In genomic region chr10:21083391-21083918, GRCm38 (mm10) we compare ENCODE assay signal across 12 mouse cellular contexts.
DNase-seq lines count a peak whose midpoint lies in the region; ATAC-seq and TF ChIP-seq lines count a peak whose summit lies in the region.
"Had no signal": no experiment of that assay in that cellular context is flagged by ENCODE, and none has a peak within 500 bp of the region (broad histone marks: within the 10 kb centered on the region; RNA-seq: fewer than 3 reads in every experiment).

No protein-coding gene starts in this region.

- no peak overlapping the region for H3K9ac ChIP-seq in embryonic facial prominence, embryonic 14.5 days (ENCODE audit: low read depth, low read length)
- no peak overlapping the region for H3K9ac ChIP-seq in kidney, embryonic 16.5 days (replicated peaks; ENCODE audit: low read length)

- H3K27me3 ChIP-seq in embryonic facial prominence, embryonic 14.5 days (replicated peaks; ENCODE audit: control insufficient read depth, insufficient read depth, low read length), result no peaks in the 10 kb centered on the region
- no peaks in the 10 kb centered on the region for H3K27me3 ChIP-seq in megakaryocyte, embryonic 14.5 days (replicated peaks)
- no peaks in the 10 kb centered on the region for H3K27me3 ChIP-seq in kidney, embryonic 16.5 days (ENCODE audit: insufficient read depth, low read length)

- H3K36me3 ChIP-seq in embryonic facial prominence, embryonic 14.5 days (ENCODE audit: control insufficient read depth, insufficient read depth, low read length), result no peaks in the 10 kb centered on the region
- H3K36me3 ChIP-seq in megakaryocyte, embryonic 14.5 days (replicated peaks; ENCODE audit: low read length), result peaks cover 39% of the 10 kb centered on the region
- no peaks in the 10 kb centered on the region for H3K36me3 ChIP-seq in kidney, embryonic 16.5 days (ENCODE audit: insufficient read depth, low read length)

- peak; percentile 8 for DNase-seq in lung, postnatal 10 days
- DNase-seq in lung, postnatal 36 days, result no peak
- peak; percentile 63 for DNase-seq in brain, embryonic 14.5 days (ENCODE audit: low read depth)
- DNase-seq in embryonic facial prominence, embryonic 14.5 days (ENCODE audit: low spot score), result peak; percentile 24
- no peak for DNase-seq in urinary bladder, postnatal 25 days (ENCODE audit: low spot score)
- no peak for DNase-seq in spleen, adult 12 weeks (ENCODE audit: low spot score)
- DNase-seq: heart, adult 2 months; layer of hippocampus, postnatal 36 days; lung, adult 18-20 months had no signal

- H3K9me3 ChIP-seq in embryonic facial prominence, embryonic 14.5 days (ENCODE audit: control insufficient read depth, low read length), result no peaks in the 10 kb centered on the region
- no peaks in the 10 kb centered on the region for H3K9me3 ChIP-seq in megakaryocyte, embryonic 14.5 days
- no peaks in the 10 kb centered on the region for H3K9me3 ChIP-seq in kidney, embryonic 16.5 days (ENCODE audit: low read length)

- H3K4me2 ChIP-seq in embryonic facial prominence, embryonic 14.5 days (ENCODE audit: low read depth, low read length), result no peak overlapping the region
- no peak overlapping the region for H3K4me2 ChIP-seq in kidney, embryonic 16.5 days (replicated peaks; ENCODE audit: low read depth, low read length)

- TF ChIP-seq POLR2A in brain, embryonic 14.5 days (IDR thresholded peaks at IDR 0.05; ENCODE audit: borderline replicate concordance, extremely low read depth, insufficient read depth, insufficient read length, poor library complexity, severe bottlenecking), result no peak

- peaks cover 4% of the 10 kb centered on the region; the same call in 1 of the 2 replicates for H3K4me1 ChIP-seq in embryonic facial prominence, embryonic 14.5 days (ENCODE audit: control insufficient read depth, insufficient read depth, low read length)
- peaks cover 71% of the 10 kb centered on the region for H3K4me1 ChIP-seq in megakaryocyte, embryonic 14.5 days
- H3K4me1 ChIP-seq in kidney, embryonic 16.5 days (ENCODE audit: insufficient read depth, low read length), result no peaks in the 10 kb centered on the region

- WGBS in embryonic facial prominence, embryonic 14.5 days, result 59% methylated on average over 8 of the region's 8 CpGs
- 64% methylated on average over 8 of the region's 8 CpGs for WGBS in kidney, embryonic 16.5 days

- ATAC-seq in embryonic facial prominence, embryonic 14.5 days (ENCODE audit: low read depth), result no peak
- ATAC-seq in kidney, embryonic 16.5 days (ENCODE audit: low FRiP score, low TSS enrichment), result no peak
- ATAC-seq: intestine, embryonic 16.5 days had no signal

- no peak overlapping the region for H3K27ac ChIP-seq in embryonic facial prominence, embryonic 14.5 days (replicated peaks; ENCODE audit: low read depth, low read length)
- no peak overlapping the region for H3K27ac ChIP-seq in kidney, embryonic 16.5 days (ENCODE audit: low read length)
- H3K27ac ChIP-seq: heart, adult 2 months had no signal

- no peak overlapping the region for H3K4me3 ChIP-seq in embryonic facial prominence, embryonic 14.5 days (ENCODE audit: low read depth, low read length)
- peak overlapping the region; percentile 78 for H3K4me3 ChIP-seq in megakaryocyte, embryonic 14.5 days (replicated peaks)
- no peak overlapping the region for H3K4me3 ChIP-seq in kidney, embryonic 16.5 days (ENCODE audit: low read length)
- H3K4me3 ChIP-seq: heart, adult 2 months had no signal

- no peak for TF ChIP-seq CTCF in brain, embryonic 14.5 days (IDR thresholded peaks at IDR 0.05; ENCODE audit: borderline replicate concordance, extremely low read depth, insufficient read depth, insufficient read length)

Comparison
In these comparisons a context has a peak if more than half of its experiments do, and no peak if none do; other contexts are left out.
1. DNase-seq: peak in lung, postnatal 10 days (single experiment), brain, embryonic 14.5 days (single experiment) and embryonic facial prominence, embryonic 14.5 days (single experiment); none in lung, postnatal 36 days (single experiment), urinary bladder, postnatal 25 days (single experiment) and spleen, adult 12 weeks (single experiment).